Mouse (Mus musculus) hindbrain, embryonic 13.5 days (tissue): ENCODE data around the gene Tpcn2. TPM values are rescaled to one million over a fixed set of nuclear protein-coding genes. Genes with fewer than 3 reads are reported as not detected.

Source experiments
- ATAC-seq: fragments of 200-750 bp; cut with Nextera tagmentation; 2 replicates; pipeline ENCODE4 v1.8.0; 2017; ENCODE audit warnings: moderate TSS enrichment; ENCODE audit not compliant: low FRiP score
- H3K27ac ChIP-seq: fragments of 300-500 bp; sonication (generic); 2 replicates; pipeline ENCODE4 v1.5.1; 2015; ENCODE audit warnings: inconsistent platforms, mild to moderate bottlenecking, moderate library complexity
- H3K27me3 ChIP-seq: fragments of 300-500 bp; sonication (generic); 2 replicates; pipeline ENCODE4 v1.6.1; 2015; ENCODE audit warnings: mild to moderate bottlenecking, inconsistent platforms
- H3K36me3 ChIP-seq: fragments of 300-500 bp; sonication (generic); 2 replicates; pipeline ENCODE4 v1.6.1; 2015; ENCODE audit warnings: mild to moderate bottlenecking, inconsistent platforms
- H3K4me1 ChIP-seq: fragments of 300-500 bp; sonication (generic); replicated peaks from 2 replicates; pipeline ENCODE4 v1.6.1; 2015; ENCODE audit warnings: inconsistent platforms
- H3K4me2 ChIP-seq: fragments of 300-500 bp; sonication (generic); 2 replicates; pipeline ENCODE4 v1.6.1; 2015; ENCODE audit warnings: inconsistent platforms, mild to moderate bottlenecking, moderate library complexity
- H3K4me3 ChIP-seq: fragments of 300-500 bp; sonication (generic); 2 replicates; pipeline ENCODE4 v1.5.1; 2015; ENCODE audit warnings: mild to moderate bottlenecking, inconsistent platforms
- H3K9ac ChIP-seq: fragments of 300-500 bp; sonication (generic); 2 replicates; pipeline ENCODE4 v1.6.1; 2015; ENCODE audit warnings: mild to moderate bottlenecking, inconsistent platforms
- H3K9me3 ChIP-seq: fragments of 300-500 bp; sonication (generic); 2 replicates; pipeline ENCODE4 v1.6.1; 2016; ENCODE audit warnings: inconsistent platforms
- WGBS: fragments of 180-500 bp; shearing (Covaris S2); methylation state at CpG from one replicate; pipeline ENCODE4 v1.1.7; 2015; 5-methylcytosine and 5-hydroxymethylcytosine counted together
- polyA plus RNA-seq: library from polyadenylated mRNA; unstranded; fragments of >200 nt; fragmentation: Nextera tagmentation; extraction: Ambion mirVana; gene quantifications from 2 replicates; pipeline ENCODE4 v1.2.1, GENCODE M21; 2015

Gene Tpcn2
- polyA plus RNA-seq = 3.3 TPM in 2 replicates

DNA sequence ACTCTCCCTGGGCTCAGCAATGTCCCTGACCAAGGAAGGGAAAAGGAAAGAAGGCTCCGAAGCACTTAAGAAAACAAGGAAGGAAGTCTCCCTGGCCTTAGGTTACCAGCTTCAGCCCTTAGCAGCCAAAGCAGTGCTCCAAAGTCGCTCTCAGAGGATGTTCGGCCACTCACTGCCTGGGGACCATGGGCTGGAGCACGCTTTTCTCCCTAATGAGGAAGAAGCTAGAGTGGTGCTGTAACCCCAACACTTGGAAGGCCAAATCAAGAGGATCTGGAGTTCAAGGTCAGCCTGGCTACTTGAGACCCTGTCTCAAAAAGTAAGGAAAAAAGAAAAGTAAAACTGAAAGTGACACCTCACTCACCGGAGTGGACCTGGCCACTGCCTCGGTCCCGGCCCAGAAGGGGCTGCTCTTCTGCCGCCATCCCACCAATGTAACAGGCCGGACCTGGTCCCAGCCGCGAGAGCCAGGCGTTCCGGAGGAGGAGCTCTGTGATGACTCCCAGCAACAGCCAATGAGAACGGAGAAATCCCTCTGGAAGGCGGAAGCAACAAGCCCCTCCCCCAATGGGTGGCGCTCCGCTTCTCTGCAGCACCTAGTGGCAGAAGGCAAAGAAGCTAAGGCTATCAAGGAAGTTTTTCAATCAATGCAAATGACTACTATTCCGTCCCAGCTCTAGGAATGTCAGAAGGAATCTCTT, at the start of gene Tpcn2:
Tpcn2 (minus strand) TSS at position 525 of the 701 bp plus-strand sequence.
- peak; percentile 92 for ATAC-seq
- Histone ChIP-seq H3K27me3 (no peaks in the 10 kb centered on the region), H3K9ac (peak within 1 kb of the TSS; percentile 68), H3K27ac (no peak within 1 kb of the TSS), H3K4me3 (peak within 1 kb of the TSS; percentile 49), H3K4me2 (peak within 1 kb of the TSS; percentile 65), H3K36me3 (peaks cover 15% of the 10 kb centered on the region), H3K4me1 (peaks cover 18% of the 10 kb centered on the region), H3K9me3 (no peaks in the 10 kb centered on the region)
- 5% methylated on average over 18 of the region's 18 CpGs for WGBS

DNA sequence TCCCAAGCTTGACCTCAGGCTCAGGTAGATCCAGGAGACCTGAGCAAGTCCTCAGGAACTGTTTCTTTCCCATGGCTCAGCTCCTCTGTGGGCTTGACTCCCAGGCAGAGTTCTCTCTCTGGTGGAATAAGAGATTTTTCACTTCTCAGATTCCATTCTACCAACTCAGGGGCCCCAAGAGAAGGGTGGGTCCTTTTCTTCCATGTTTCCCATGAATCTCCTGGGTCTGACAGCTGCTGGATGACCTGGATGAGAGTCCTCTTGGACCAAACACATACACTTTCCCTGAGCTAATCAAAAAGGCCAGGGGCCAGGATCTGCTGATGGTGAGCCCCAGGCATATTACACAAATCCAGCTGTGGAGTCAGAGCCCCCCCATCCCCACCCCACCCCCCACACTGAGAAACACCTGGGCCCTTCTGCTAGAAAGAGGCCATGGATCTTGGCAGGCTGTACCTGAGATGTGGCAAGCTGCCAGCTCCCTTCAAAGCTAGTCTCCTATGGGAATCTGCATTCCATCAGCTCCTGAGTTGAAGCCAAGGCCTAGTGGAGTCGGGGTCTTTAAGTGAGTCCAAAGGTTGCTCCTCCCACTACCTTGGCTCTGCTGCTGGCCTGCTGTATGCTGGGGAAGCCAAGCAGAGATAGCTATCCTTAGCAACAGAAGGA, 48.7 kb upstream of the Tpcn2 start:
- no peak overlapping the region for H3K9ac ChIP-seq
- no peaks in the 10 kb centered on the region for H3K27me3 ChIP-seq
- no peak overlapping the region for H3K4me2 ChIP-seq
- 0 out of 2 replicates have a peak, but pooled peaks cover 12% of the 10 kb centered on the region for H3K4me1 ChIP-seq
- no peaks in the 10 kb centered on the region for H3K36me3 ChIP-seq
- no peaks in the 10 kb centered on the region for H3K9me3 ChIP-seq
- no peak overlapping the region for H3K27ac ChIP-seq
- 0 out of 2 replicates have a peak, but pooled peaks have one; percentile 5 for ATAC-seq
- 73% methylated on average over 1 of the region's 1 CpGs for WGBS
- H3K4me3 ChIP-seq = no peak overlapping the region

GRCm38 (mm10) chr7:145330641-145331040, 46.8 kb upstream of the Tpcn2 start:
- WGBS = 80% methylated on average over 2 of the region's 2 CpGs
- Histone ChIP-seq H3K4me3 (no peak overlapping the region), H3K9me3 (no peaks in the 10 kb centered on the region), H3K9ac (no peak overlapping the region), H3K27ac (no peak overlapping the region), H3K4me1 (0 out of 2 replicates have a peak, but pooled peaks cover 9% of the 10 kb centered on the region), H3K4me2 (no peak overlapping the region), H3K27me3 (no peaks in the 10 kb centered on the region), H3K36me3 (no peaks in the 10 kb centered on the region)
- ATAC-seq = no peak

GRCm38 (mm10) chr7:145329982-145330381, 46.2 kb upstream of the Tpcn2 start:
- Histone ChIP-seq H3K27me3 (no peaks in the 10 kb centered on the region), H3K4me1 (0 out of 2 replicates have a peak, but pooled peaks cover 7% of the 10 kb centered on the region), H3K4me3 (no peak overlapping the region), H3K27ac (no peak overlapping the region), H3K36me3 (no peaks in the 10 kb centered on the region), H3K4me2 (no peak overlapping the region), H3K9me3 (no peaks in the 10 kb centered on the region), H3K9ac (no peak overlapping the region)
- ATAC-seq = no peak
- 83% methylated on average over 2 of the region's 2 CpGs for WGBS

DNA sequence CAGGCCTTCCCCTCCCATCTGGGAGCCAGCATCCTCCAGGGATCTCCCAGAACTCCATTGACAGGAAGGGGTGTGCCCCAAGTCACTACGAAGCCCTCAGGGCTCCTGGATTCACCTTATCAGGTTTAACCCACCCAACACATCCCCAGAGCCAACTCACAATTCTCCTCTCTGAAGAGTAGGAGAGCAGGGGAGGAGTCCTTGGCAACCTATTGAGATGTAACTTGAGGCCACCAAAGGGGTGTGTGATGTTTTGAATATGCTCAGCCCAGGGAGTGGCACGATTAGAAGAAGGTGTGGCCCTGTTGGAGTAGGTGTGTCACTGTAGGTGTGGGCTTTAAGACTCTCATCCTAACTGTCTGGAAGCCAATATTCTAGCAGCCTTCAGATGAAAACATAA, 41.9 kb upstream of the Tpcn2 start:
- no peaks in the 10 kb centered on the region for H3K4me1 ChIP-seq
- no peak for ATAC-seq
- H3K9me3 ChIP-seq = no peaks in the 10 kb centered on the region
- H3K9ac ChIP-seq = no peak overlapping the region
- WGBS = 61% methylated on average over 2 of the region's 2 CpGs
- H3K4me3 ChIP-seq = no peak overlapping the region
- H3K36me3 ChIP-seq = no peaks in the 10 kb centered on the region
- no peak overlapping the region for H3K27ac ChIP-seq
- no peaks in the 10 kb centered on the region for H3K27me3 ChIP-seq
- no peak overlapping the region for H3K4me2 ChIP-seq

DNA sequence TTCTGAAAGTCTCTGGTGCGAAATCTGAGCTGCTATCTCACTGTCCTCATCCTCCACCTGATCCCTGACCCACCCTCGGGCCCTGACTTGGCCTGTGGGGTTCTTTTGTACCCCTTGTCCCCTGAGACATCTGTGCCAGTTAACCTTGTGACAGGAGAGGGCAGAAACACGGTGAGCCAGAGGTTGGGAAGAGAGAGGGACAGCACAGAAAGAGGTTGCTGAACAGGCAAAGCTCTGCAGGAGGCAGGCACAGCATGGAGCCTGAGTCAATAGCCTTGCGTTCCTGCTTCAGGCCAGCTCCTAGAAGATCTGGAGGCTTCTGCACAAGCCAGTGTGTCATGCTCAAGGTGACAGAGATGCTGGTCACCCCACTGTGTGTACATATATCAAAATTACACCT, 39.8 kb upstream of the Tpcn2 start:
- Histone ChIP-seq H3K36me3 (no peaks in the 10 kb centered on the region), H3K27me3 (no peaks in the 10 kb centered on the region), H3K27ac (no peak overlapping the region), H3K4me1 (no peaks in the 10 kb centered on the region), H3K4me2 (no peak overlapping the region), H3K9ac (no peak overlapping the region), H3K4me3 (no peak overlapping the region), H3K9me3 (no peaks in the 10 kb centered on the region)
- WGBS = 29% methylated on average over 4 of the region's 4 CpGs
- ATAC-seq = no peak

GRCm38 (mm10) chr7:145319481-145319880, 35.7 kb upstream of the Tpcn2 start:
- Histone ChIP-seq H3K4me2 (no peak overlapping the region), H3K36me3 (no peaks in the 10 kb centered on the region), H3K27ac (no peak overlapping the region), H3K9me3 (no peaks in the 10 kb centered on the region), H3K9ac (no peak overlapping the region), H3K27me3 (0 out of 2 replicates have a peak, but pooled peaks cover 3% of the 10 kb centered on the region), H3K4me3 (no peak overlapping the region), H3K4me1 (no peaks in the 10 kb centered on the region)
- no peak for ATAC-seq
- WGBS = 81% methylated on average over 3 of the region's 3 CpGs

- no peak for ATAC-seq
- Histone ChIP-seq H3K4me3 (no peak overlapping the region), H3K9me3 (no peaks in the 10 kb centered on the region), H3K4me1 (no peaks in the 10 kb centered on the region), H3K27ac (no peak overlapping the region), H3K9ac (no peak overlapping the region), H3K36me3 (no peaks in the 10 kb centered on the region), H3K27me3 (0 out of 2 replicates have a peak, but pooled peaks cover 3% of the 10 kb centered on the region), H3K4me2 (no peak overlapping the region)
- 73% methylated on average over 4 of the region's 4 CpGs for WGBS
Measured at GRCm38 (mm10) chr7:145317522-145317921, 33.7 kb upstream of the Tpcn2 start.

DNA sequence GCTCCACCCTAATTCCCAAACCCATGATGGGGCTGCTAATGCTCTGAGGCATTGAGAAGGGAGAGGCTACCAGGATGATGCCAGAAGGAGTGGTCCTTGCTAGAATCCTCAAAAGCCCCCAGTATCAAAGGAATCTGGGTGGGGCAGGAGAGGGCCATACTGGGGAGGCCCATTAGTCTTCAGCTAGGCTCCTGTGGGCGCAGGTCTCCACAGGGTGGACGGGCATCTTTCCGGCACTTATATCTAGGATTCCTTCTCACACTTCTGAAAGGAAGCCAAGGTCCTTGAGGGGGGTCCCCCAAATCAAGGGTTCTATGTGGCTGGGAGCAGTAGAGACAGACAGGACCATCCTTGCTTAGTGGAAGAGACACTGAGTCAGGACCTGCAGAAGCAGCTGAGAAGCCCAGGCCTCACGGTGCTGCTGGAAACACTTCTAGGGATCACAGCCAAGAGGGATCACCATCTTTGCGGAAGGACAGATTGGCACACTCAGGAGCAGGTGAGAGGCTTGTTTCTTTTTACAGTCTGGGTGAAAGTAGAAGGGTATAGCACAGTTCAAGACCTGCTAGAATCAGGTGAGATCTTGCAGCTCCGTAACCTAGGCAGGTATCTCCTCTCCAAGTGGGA, 31.1 kb upstream of the Tpcn2 start, which contains the start of gene Mrgprd:
Mrgprd (plus strand) TSS at position 51 of the 627 bp plus-strand sequence.
- H3K9me3 ChIP-seq = no peaks in the 10 kb centered on the region
- no peak within 1 kb of the TSS for H3K4me3 ChIP-seq
- H3K27ac ChIP-seq = no peak within 1 kb of the TSS
- H3K9ac ChIP-seq = no peak within 1 kb of the TSS
- H3K27me3 ChIP-seq = 0 out of 2 replicates have a peak, but pooled peaks cover 3% of the 10 kb centered on the region
- no peak for ATAC-seq
- 90% methylated on average over 6 of the region's 6 CpGs for WGBS
- H3K4me2 ChIP-seq = no peak within 1 kb of the TSS
- H3K4me1 ChIP-seq = no peaks in the 10 kb centered on the region
- no peaks in the 10 kb centered on the region for H3K36me3 ChIP-seq

- 0 out of 2 replicates have a peak, but pooled peaks cover 4% of the 10 kb centered on the region for H3K4me1 ChIP-seq
- no peak overlapping the region for H3K4me2 ChIP-seq
- WGBS = 85% methylated on average over 3 of the region's 3 CpGs
- H3K9ac ChIP-seq = no peak overlapping the region
- no peaks in the 10 kb centered on the region for H3K36me3 ChIP-seq
- H3K4me3 ChIP-seq = no peak overlapping the region
- H3K27ac ChIP-seq = no peak overlapping the region
- ATAC-seq = no peak
- H3K9me3 ChIP-seq = no peaks in the 10 kb centered on the region
- 0 out of 2 replicates have a peak, but pooled peaks cover 2% of the 10 kb centered on the region for H3K27me3 ChIP-seq
Measured at GRCm38 (mm10) chr7:145312137-145312536, 28.3 kb upstream of the Tpcn2 start.

DNA sequence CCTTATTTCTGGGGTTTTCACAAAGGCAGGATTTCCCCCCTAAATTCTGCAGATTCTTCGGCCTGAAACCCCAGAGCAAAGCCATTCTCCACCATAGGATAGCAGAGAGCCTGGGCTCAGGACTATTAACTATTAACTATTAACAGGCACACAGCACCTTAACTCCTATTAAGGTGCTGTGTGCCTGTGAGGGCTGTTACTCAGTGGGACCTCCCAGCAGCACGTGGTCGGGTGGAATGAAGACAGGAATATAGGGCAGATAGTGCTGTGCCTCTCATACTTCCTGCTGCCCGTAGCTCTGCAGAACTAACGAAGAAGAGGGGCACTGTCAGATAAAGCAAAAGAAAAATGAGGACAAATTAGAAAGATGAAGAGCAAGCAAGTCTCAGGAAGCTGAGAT, 26.7 kb upstream of the Tpcn2 start:
- 78% methylated on average over 5 of the region's 5 CpGs for WGBS
- Histone ChIP-seq H3K9ac (no peak overlapping the region), H3K9me3 (no peaks in the 10 kb centered on the region), H3K4me1 (0 out of 2 replicates have a peak, but pooled peaks cover 4% of the 10 kb centered on the region), H3K4me3 (no peak overlapping the region), H3K27ac (no peak overlapping the region), H3K27me3 (no peaks in the 10 kb centered on the region), H3K36me3 (no peaks in the 10 kb centered on the region), H3K4me2 (no peak overlapping the region)
- ATAC-seq = no peak

DNA sequence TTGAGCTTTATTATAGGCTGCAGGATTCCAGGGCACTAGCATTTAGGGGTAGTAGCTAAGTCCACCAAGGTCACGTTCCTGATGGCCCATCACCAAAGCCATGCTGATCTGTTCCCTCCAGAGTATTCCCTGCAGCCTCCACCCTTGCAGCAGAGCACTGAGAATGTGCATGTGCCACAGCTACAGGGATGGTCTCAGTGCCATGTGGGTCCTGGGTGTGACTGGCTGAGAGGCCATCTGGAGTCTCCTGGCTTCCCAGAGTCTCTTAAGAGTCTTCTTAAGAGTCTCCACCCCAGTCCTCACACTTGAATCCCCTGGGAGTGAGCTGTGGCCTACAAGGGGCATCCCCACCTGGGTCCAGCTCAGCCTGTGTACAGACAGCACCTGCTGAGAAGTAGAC, 26.1 kb upstream of the Tpcn2 start:
- Histone ChIP-seq H3K27ac (no peak overlapping the region), H3K36me3 (no peaks in the 10 kb centered on the region), H3K9ac (no peak overlapping the region), H3K27me3 (no peaks in the 10 kb centered on the region), H3K4me2 (no peak overlapping the region), H3K4me3 (no peak overlapping the region), H3K9me3 (no peaks in the 10 kb centered on the region), H3K4me1 (0 out of 2 replicates have a peak, but pooled peaks cover 4% of the 10 kb centered on the region)
- no peak for ATAC-seq
- WGBS = 96% methylated on average over 1 of the region's 1 CpGs
